Mouse (Mus musculus): ENCODE data around the gene Epor. TPM values are rescaled to one million over a fixed set of nuclear protein-coding genes. Genes with fewer than 3 reads are reported as not detected.

Epor gene
- total and polyA plus RNA-seq, 3 experiments: 0.20 to 2.0 TPM; not detected in 1

DNA sequence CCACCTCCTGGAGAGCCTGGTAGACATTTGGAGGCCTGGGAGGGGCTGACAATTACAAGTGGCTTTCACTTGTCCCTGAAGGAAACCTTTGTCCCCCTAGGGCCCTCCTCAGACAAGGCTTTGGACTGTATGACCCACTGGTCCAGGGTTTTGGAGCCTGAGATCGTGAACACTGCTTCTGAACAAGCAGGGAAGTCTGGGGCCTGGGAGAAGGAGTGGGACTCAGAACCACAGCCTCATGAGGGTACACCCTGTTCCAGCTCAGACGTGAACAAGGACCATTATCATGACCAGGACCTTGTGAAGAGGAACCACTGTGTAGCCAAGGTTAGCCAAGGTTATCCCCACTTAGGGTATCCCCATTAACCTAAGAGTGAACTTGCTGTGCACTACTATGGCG lies 34.1 kb downstream of the Epor start:
- no peaks in the 10 kb centered on the region for H3K4me1 ChIP-seq (ENCODE audit: control insufficient read depth in 1 of 2, insufficient read depth in 2 of 2)
- no peak overlapping the region for H3K4me3 ChIP-seq (replicated peaks in 1 of 3; ENCODE audit: low read depth in 2 of 3, low read length in 2 of 3, poor library complexity in 1 of 3)
- peaks cover 67% of the 10 kb centered on the region for H3K27me3 ChIP-seq (replicated peaks)
- H3K27ac ChIP-seq (ENCODE audit: insufficient read depth, low read depth): no peak overlapping the region
- dilution Hi-C loops (cut with MboI; ENCODE audit: extremely low pct_ligation_motif_present, extremely low pct_unique_long_range_greater_than_20kb, low sequenced_read_pairs): no loop called here
- in situ Hi-C loops (cut with MboI; ENCODE audit: low pct_ligation_motif_present, low pct_unique_long_range_greater_than_20kb, low sequenced_read_pairs): no loop called here
- H3K9me3 ChIP-seq (replicated peaks; ENCODE audit: low read length): peaks cover 3% of the 10 kb centered on the region
- no peaks in the 10 kb centered on the region for H3K36me3 ChIP-seq (replicated peaks in 1 of 2; ENCODE audit: control insufficient read depth in 1 of 2, insufficient read depth in 1 of 2, low read length in 1 of 2)
- no peak for DNase-seq (ENCODE audit: extremely low read depth)
- no peak overlapping the region for H3K4me2 ChIP-seq (ENCODE audit: insufficient read depth, low read depth, poor library complexity, severe bottlenecking)
- no peak for TF ChIP-seq USF1 (IDR thresholded peaks at IDR 0.05; ENCODE audit: low read depth, low read length)
- no peak for TF ChIP-seq ZKSCAN1 (IDR thresholded peaks at IDR 0.05; ENCODE audit: borderline replicate concordance, low read depth, low read length)
- no peak for TF ChIP-seq MAZ (IDR thresholded peaks at IDR 0.05; ENCODE audit: low read depth, low read length)
- no peak for TF ChIP-seq CTCF (conservative IDR thresholded peaks at IDR 0.05 in 1 of 2, IDR thresholded peaks at IDR 0.05 in 1 of 2; ENCODE audit: low read depth in 2 of 2, low read length in 2 of 2)
- TF ChIP-seq MAX (IDR thresholded peaks at IDR 0.05; ENCODE audit: low read length): no peak
- TF ChIP-seq SIN3A (IDR thresholded peaks at IDR 0.05; ENCODE audit: low read length): no peak
- TF ChIP-seq NELFE (IDR thresholded peaks at IDR 0.05; ENCODE audit: low read depth, low read length): no peak
- TF ChIP-seq ETS1 (conservative IDR thresholded peaks at IDR 0.05; ENCODE audit: low read depth, low read length): no peak
- no peak for TF ChIP-seq PAX5 (IDR thresholded peaks at IDR 0.05; ENCODE audit: low read length)
- TF ChIP-seq CHD1 (IDR thresholded peaks at IDR 0.05; ENCODE audit: low read depth, low read length): no peak
- no peak for TF ChIP-seq UBTF (IDR thresholded peaks at IDR 0.05; ENCODE audit: low read depth, low read length)
- TF ChIP-seq POLR2A (IDR thresholded peaks at IDR 0.05; ENCODE audit: low read depth, low read length): no peak
- no peak for TF ChIP-seq IRF4 (IDR thresholded peaks at IDR 0.05; ENCODE audit: low read depth, low read length)
- TF ChIP-seq RAD21 (IDR thresholded peaks at IDR 0.05; ENCODE audit: low read depth, low read length): no peak
- TF ChIP-seq MXI1 (IDR thresholded peaks at IDR 0.05; ENCODE audit: low read depth, low read length): no peak
- TF ChIP-seq ELF1 (IDR thresholded peaks at IDR 0.05; ENCODE audit: low read depth, low read length): no peak
- TF ChIP-seq ZMIZ1 (IDR thresholded peaks at IDR 0.05; ENCODE audit: low read depth, low read length): no peak
- no peak for TF ChIP-seq TCF12 (IDR thresholded peaks at IDR 0.05; ENCODE audit: low read depth, low read length)
- H3K79me2 ChIP-seq (replicated peaks; ENCODE audit: control insufficient read depth, extremely low read depth, insufficient read depth, poor library complexity, severe bottlenecking): no peaks in the 10 kb centered on the region
- H3K9ac ChIP-seq (ENCODE audit: insufficient read depth, low read depth): no peak overlapping the region

DNA sequence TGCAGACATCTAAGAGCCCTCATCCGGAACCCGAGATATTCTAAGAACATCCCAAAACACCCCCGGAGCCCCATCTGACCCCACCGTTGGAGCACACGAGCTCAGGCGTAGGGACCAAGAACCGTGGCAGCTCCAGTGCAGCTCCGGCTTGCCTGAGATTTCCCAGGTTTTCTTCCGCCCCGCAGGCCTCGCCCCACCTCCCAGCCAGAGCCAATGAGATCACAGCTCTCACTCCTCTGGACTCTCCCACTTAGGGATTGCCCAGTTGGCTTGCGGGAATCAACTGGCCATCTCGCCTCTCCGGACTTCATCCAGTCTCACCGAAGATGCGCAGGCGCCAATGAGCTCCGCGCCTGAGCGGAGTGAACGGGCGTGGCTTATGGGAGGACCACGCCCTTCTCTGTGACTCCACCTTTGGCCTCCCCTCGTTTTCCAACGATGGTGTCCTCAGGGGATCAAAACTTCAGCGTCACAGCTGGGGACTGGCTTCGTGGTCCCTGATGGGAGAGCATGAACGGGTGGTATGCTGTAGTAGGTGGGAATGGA lies 36.0 kb downstream of the Epor start, which contains the start of the genes Ccdc159 and Tmem205:
Gene Ccdc159 (plus strand): TSS at position 264 of the 546 bp plus-strand sequence.
Gene Tmem205 (minus strand): TSS at position 349 of the 546 bp plus-strand sequence.
- no peaks in the 10 kb centered on the region for H3K36me3 ChIP-seq (replicated peaks in 1 of 2; ENCODE audit: control insufficient read depth in 1 of 2, insufficient read depth in 1 of 2, low read length in 1 of 2)
- peak within 1 kb of the TSS; percentile 37 to 41 (median 40) for H3K4me3 ChIP-seq (replicated peaks in 1 of 3; ENCODE audit: low read depth in 2 of 3, low read length in 2 of 3, poor library complexity in 1 of 3)
- peak; percentile 54 for DNase-seq (ENCODE audit: extremely low read depth)
- TF ChIP-seq NRF1 (IDR thresholded peaks at IDR 0.05; ENCODE audit: low read depth, low read length) (peak; percentile 73), POLR2A (IDR thresholded peaks at IDR 0.05; ENCODE audit: low read depth, low read length) (no peak)
- H3K9me3 ChIP-seq (replicated peaks; ENCODE audit: low read length): peaks cover 3% of the 10 kb centered on the region
- peaks cover 53% of the 10 kb centered on the region for H3K27me3 ChIP-seq (replicated peaks)
- H3K4me2 ChIP-seq (ENCODE audit: insufficient read depth, low read depth, poor library complexity, severe bottlenecking): no peak within 1 kb of the TSS
- dilution Hi-C loops (cut with MboI; ENCODE audit: extremely low pct_ligation_motif_present, extremely low pct_unique_long_range_greater_than_20kb, low sequenced_read_pairs): no loop called here
- no peaks in the 10 kb centered on the region for H3K79me2 ChIP-seq (replicated peaks; ENCODE audit: control insufficient read depth, extremely low read depth, insufficient read depth, poor library complexity, severe bottlenecking)
- H3K4me1 ChIP-seq (ENCODE audit: control insufficient read depth in 1 of 2, insufficient read depth in 2 of 2): peaks cover 4 to 5% of the 10 kb centered on the region in 2 experiments; a peak in 2 of 4 replicates
- H3K9ac ChIP-seq (ENCODE audit: insufficient read depth, low read depth): no peak within 1 kb of the TSS
- no peak within 1 kb of the TSS for H3K27ac ChIP-seq (ENCODE audit: insufficient read depth, low read depth)
- in situ Hi-C loops (cut with MboI; ENCODE audit: low pct_ligation_motif_present, low pct_unique_long_range_greater_than_20kb, low sequenced_read_pairs): no loop called here
